Mouse (Mus musculus) ZHBTc4 (cell line): ENCODE results near the gene Cdk6.
"Not testable (repeated sequence)": the region's sequence is repeated elsewhere in the genome, so short reads cannot be mapped to it uniquely, and the experiment has no call there.

ENCODE experiments used
- DNase-seq: peaks from one replicate; pipeline ENCODE4 v3.0.0-alpha.2; 2011; ENCODE audit warnings: low read depth, low spot score

The Cdk6 gene

GRCm38 (mm10) chr5:3344081-3344631, 2.9 kb downstream of the Cdk6 start:
- DNase-seq = peak; percentile 94

DNA sequence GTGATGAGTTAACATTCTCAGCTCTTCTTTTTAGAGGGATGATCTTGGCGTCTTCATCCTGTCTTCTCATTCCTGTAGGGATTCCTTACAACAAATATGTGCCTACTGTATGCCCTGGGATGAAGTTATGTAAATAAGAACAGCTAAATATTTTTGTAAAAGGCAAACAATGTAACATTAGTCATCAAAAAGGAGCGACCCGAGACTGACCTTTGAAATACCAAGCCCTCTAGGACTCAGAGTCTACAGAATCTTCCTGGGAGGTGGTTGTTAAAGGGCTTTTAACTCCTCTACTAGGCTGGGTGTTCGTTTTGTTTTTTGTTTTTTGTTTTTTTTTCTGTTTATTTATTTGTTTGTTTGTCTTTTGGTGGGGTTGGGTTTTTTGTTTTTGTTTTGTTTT, 4.3 kb downstream of the Cdk6 start:
- not testable (repeated sequence) for DNase-seq

DNA sequence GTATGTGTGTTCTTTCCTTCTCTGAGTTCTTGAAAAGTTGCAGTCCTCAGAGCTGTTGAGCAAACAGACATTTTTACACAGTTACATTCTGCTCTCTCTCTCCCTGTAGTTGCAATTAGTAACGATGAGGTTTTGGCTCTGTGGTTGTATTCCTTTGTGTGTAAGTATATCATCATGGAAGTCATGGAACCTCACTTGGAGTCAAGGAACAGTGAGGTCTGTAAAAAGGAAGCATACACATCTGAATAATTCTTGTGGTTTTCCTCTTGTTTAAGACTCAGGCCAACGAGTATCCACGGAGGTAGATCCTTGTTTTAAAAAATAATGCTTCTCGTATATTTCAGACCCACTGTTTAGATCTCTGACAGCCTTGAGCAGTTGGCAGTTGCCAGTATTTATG, 8.1 kb downstream of the Cdk6 start:
- DNase-seq = not testable (repeated sequence)

- peak; percentile 57 for DNase-seq
Measured at GRCm38 (mm10) chr5:3351836-3352235, 10.6 kb downstream of the Cdk6 start.

GRCm38 (mm10) chr5:3352314-3352713, 11.0 kb downstream of the Cdk6 start:
- DNase-seq = no peak

- DNase-seq = no peak
Measured at GRCm38 (mm10) chr5:3352827-3353226, 11.5 kb downstream of the Cdk6 start.

DNA sequence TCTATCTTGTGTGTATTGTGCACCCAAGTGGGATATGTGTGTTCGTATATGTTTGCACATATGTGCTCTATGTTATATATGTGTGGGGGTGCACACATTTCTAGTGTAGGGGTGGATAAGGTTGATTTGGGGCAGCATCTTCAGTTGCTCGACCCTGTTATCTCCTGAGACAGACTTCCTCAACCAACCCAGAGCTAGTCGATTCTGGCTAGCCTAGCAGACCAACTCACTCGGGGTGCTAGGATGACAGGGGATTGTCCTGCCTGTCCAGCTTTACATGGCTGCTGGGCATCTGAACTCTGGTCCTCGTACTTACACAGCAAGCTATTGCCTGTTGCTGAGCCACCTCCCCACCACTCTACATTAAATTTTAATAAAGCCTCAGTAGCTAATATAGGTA, 13.0 kb downstream of the Cdk6 start:
- no peak for DNase-seq

GRCm38 (mm10) chr5:3355032-3355536, 13.8 kb downstream of the Cdk6 start:
- DNase-seq = no peak

DNA sequence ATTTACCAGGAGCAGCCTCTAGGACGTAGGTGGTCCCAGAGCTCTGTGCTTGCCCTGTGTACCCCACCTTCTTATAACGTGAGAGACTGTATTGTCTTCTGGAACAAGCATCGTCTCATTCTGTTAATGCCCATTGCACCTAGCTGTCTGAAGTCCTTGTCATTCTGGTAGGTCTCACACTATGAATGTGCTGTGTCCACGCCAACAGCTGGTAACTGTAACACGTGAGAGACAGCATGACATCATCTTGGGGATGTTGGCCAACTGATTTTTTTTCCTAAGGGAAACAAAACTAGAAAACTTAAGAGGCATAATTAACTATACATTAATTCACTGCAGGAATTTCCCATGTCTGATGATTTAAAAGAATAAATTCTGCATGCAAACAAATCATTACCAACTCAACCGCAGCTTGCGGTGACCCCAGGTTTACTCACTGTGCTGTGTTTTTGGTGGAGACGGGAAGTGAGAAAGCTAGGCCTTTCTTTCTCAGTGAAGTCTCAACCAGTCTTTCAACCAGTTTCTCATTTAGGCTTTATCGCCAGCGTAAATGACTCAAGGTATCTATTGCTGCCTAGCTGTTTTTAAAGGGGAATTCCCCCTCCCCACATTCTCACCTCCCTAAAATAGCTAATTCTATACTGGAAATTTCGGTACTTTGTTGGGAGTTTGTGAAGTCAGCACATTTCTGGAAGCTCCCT, 14.4 kb downstream of the Cdk6 start:
- DNase-seq = no peak

GRCm38 (mm10) chr5:3356261-3356778, 15.0 kb downstream of the Cdk6 start:
- no peak for DNase-seq

DNA sequence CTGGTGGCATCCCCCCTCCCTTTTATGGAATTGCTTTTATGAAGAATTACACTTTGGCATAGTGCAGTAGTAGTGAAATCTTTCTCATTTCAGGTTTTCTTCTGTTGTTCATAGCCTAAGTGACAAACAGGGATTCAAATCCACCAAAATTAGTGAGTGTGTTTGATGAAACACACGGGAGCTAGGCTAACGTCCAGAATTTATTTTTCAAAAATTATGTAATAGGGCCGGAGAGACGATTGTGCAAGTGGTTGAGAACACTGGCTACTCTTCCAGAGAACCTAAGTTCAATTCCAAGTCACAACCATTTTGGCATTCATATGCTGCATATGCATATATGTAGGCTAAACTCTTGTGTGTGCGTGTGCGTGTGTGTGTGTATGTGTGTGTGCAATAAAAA, 16.2 kb downstream of the Cdk6 start:
- DNase-seq = no peak

DNA sequence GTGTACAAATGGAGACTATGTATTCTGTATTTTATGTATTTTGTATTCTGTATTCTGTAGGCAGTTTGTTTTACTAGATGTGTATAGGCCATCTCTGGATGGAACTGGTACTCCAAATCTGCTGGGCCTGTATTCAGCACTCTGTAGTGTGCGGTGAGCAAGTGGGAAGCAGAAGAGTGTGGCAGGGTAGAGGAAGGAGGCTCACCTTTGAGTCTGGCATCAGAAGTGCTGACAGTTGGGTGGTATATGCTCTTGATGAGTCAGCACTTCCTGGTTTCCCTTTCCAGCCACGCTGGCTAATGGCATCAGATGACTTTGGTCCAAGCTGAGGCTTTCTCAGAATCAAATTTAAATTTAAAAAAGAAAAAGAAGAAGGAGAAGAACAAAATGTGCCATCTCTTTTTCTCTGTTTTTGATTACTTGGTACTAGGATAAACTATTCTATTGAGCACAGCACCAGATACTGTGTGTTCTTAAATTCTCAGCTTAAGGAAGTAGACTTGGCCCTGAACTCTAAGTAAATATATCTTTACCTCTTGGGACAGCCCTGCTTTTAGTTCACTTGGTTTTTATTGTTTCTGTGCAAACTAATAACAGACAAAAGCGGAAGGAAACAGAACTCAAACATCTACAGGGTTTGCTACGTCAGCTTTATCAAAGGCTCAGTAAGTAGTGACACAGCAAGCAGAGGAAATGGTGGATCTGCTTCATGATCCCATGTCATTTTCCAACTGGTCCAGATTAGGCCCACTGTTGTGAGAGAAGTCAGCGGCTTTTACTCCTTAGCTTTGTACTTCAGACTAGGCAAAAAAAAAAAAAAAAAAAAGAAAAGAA, 17.6 kb downstream of the Cdk6 start:
- no peak for DNase-seq

DNA sequence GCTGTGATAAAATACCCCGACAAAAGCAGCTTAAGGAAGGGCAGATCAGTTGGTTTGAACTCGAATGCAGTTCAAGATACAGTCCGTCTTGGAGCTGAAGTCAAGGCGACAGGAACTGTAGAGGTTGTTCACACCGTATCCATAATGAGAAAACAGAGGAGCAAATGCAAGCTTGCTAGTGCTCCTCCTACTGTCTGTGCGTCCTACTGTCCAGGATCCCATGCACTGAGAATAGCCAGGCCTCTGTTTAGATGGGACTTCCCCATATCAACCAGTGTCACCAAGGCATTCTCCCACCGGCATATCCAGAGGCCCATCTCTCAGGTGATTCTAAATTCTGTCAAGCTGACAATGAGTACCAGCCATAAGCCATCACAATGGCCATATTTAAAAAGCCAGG, 18.6 kb downstream of the Cdk6 start:
- no peak for DNase-seq

GRCm38 (mm10) chr5:3361252-3361651, 20.0 kb downstream of the Cdk6 start:
- DNase-seq = no peak

DNA sequence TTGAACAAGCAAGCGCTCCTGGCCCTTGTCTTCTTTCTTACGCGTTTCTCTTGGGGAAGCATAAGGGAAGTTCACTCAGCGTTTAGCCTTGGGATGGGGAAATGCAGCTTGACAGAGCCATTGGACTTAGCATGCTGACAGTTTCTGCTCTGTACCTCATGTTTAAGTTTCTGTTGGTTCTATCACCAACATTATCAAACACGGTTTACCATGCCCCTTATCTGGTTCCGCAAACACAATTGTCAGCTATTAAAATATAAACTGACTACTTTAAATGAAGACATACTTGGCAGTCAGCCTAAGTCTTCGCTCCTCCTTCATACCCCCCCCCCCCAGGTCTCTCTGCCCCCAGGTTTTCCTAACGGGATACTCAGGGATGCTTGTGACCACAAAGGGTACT, 20.8 kb downstream of the Cdk6 start:
- no peak for DNase-seq

DNA sequence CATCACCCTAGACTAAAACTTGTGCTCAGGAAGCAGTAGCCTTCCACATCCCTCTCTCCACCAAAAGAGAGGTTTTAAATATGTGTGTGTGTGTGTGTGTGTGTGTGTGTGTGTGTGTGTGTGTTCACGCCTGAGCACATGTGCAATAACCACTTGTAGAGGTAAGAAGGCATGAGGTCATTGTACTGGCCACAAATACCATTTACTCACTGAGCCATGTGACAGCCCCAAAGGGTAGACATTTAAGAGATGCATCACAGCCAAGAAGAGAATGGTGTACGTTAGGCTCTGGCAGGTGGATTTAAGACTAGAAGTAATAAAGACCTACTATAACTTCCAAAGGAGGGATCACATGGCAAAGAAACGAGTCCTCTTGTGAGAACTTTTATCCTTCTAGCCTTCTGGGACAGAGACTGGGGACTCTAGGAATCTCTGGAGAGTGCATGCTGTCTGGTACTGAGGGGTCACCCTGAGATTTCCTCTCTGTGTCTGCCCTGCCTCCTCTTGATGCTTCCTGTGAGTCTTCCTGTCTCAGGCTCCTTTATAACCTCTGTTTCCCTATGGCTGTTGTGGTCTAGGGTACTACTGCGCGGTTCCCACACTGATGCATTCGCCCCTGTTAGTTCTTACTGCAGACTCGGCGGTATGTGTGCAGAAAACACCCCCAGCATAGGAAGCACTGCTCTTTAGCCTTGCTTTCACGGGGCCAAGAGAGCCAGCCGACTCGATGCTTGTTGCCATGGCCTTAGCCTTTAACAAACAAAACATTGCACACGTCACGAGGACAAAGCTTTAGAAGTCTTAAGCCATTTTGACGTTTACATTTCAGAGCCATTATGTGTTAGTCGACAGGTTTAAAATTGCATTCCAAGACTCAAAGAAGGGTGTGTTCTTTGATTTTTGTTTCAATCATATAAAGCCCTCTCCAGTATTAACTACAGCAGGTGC, 22.0 kb downstream of the Cdk6 start:
- no peak for DNase-seq

DNA sequence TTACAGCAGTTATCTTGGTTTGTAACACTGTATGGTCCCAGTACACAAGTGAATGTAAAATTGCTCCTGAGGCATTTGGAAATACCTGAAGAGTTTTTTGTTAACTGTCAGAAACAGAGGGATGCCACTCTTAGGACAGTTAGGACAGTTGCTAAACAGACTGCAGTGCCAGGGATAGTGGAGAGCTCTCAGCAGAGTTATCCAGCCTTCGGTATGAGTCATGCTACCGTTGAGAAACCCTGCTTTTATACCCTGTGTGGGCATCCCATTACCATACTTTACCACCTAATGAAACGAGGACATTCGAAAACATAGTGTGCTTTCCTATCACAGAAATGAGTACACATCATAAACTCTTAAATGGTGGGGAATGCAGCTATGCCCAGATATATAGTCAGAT, 25.8 kb downstream of the Cdk6 start:
- DNase-seq = no peak

DNA sequence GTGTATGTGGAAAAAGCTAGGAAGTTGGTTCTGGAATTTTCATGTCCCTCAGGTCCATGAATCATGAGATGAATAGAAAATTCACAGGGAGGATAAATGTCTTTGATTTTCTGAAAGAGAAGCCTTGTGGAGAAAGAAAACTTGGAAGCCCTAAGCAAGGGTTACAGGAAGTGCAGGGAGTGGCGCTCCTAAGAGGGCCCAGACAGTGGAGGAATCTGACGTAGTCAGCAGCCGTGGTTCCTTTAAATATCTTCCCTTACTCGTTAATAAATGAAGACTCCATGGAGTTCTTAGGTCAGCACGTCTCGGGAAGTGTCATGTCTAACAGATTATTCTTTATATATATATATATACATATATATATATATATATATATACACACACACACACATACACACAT, 28.0 kb downstream of the Cdk6 start:
- DNase-seq = no peak

- no peak for DNase-seq
Measured at GRCm38 (mm10) chr5:3371212-3371611, 29.9 kb downstream of the Cdk6 start.

GRCm38 (mm10) chr5:3373170-3373569, 31.9 kb downstream of the Cdk6 start:
- DNase-seq = no peak

- no peak for DNase-seq
Measured at GRCm38 (mm10) chr5:3374763-3375162, 33.5 kb downstream of the Cdk6 start.
